Mouse (Mus musculus) liver, embryonic 14.5 days (tissue): ENCODE results near the gene Eef1akmt2. TPM values are rescaled to one million over a fixed set of nuclear protein-coding genes. Genes with fewer than 3 reads are reported as not detected.
A peak's percentile ranks its signal among the peaks of the same experiment; 100 is the strongest.

Experiments used
- ATAC-seq: fragments of 200-750 bp; cut with Nextera tagmentation; 2 replicates; pipeline ENCODE4 v1.8.0; 2017; ENCODE audit warnings: moderate number of reproducible peaks, mild to moderate bottlenecking, moderate library complexity; ENCODE audit not compliant: insufficient read depth
- DNase-seq, 3 experiments: peaks; one replicate each; pipeline ENCODE4 v3.0.0-alpha.2; 2012 to 2013; ENCODE audit warnings: low read depth in 3 of 3, low spot score in 3 of 3
- H3K27ac ChIP-seq: fragments of 300-500 bp; sonication (generic); 2 replicates; pipeline ENCODE4 v1.5.1; 2014; ENCODE audit warnings: moderate library complexity, mild to moderate bottlenecking, control low read depth, inconsistent platforms
- H3K27me3 ChIP-seq: fragments of 300-500 bp; sonication (generic); 2 replicates; pipeline ENCODE4 v1.6.1; 2014; ENCODE audit warnings: mild to moderate bottlenecking, low read length, moderate library complexity; ENCODE audit not compliant: control insufficient read depth, insufficient read depth
- H3K36me3 ChIP-seq: fragments of 300-500 bp; sonication (generic); replicated peaks from 2 replicates; pipeline ENCODE4 v1.6.1; 2014; ENCODE audit warnings: low read depth; ENCODE audit not compliant: control insufficient read depth, insufficient read depth
- H3K4me1 ChIP-seq, 2 experiments: fragments of 200-500 bp in 1 of 2; fragments of 300-500 bp in 1 of 2; sonication (generic) in 1 of 2; replicated peaks; 2 replicates each; pipeline ENCODE4 v1.6.1; 2012 to 2014; ENCODE audit warnings: antibody characterized with exemption in 1 of 2, inconsistent platforms in 1 of 2, low read length in 1 of 2; ENCODE audit not compliant: control insufficient read depth in 2 of 2, insufficient read depth in 2 of 2
- H3K4me2 ChIP-seq: fragments of 300-500 bp; sonication (generic); 2 replicates; pipeline ENCODE4 v1.6.1; 2014; ENCODE audit warnings: low read depth, mild to moderate bottlenecking, control low read depth, moderate library complexity
- H3K4me3 ChIP-seq, 2 experiments: fragments of 200-500 bp in 1 of 2; fragments of 300-500 bp in 1 of 2; sonication (generic) in 1 of 2; 2 replicates each; pipeline ENCODE4 v1.5.1; 2012 to 2014; ENCODE audit warnings: low read depth in 2 of 2, low read length in 2 of 2, mild to moderate bottlenecking in 2 of 2, control low read depth in 1 of 2, inconsistent platforms in 1 of 2, moderate library complexity in 1 of 2; ENCODE audit not compliant: insufficient read depth in 1 of 2
- H3K9ac ChIP-seq: fragments of 300-500 bp; sonication (generic); replicated peaks from 2 replicates; pipeline ENCODE4 v1.6.1; 2014; ENCODE audit warnings: mild to moderate bottlenecking, control low read depth, moderate library complexity
- H3K9me3 ChIP-seq: fragments of 300-500 bp; sonication (generic); 2 replicates; pipeline ENCODE4 v1.6.1; 2016; ENCODE audit warnings: low read length, mixed read lengths; ENCODE audit not compliant: control insufficient read depth
- CTCF ChIP-seq: IDR thresholded peaks from 2 replicates; pipeline ENCODE4 v1.5.1; 2016; ENCODE audit warnings: antibody characterized with exemption, low read depth, control low read depth
- EP300 ChIP-seq: IDR thresholded peaks from 2 replicates; pipeline ENCODE4 v1.6.1; 2016; ENCODE audit warnings: antibody characterized with exemption, low read depth
- WGBS: fragments of 180-500 bp; shearing (Covaris S2); extraction: QIAGEN DNeasy Blood & Tissue Kit; methylation state at CpG from one replicate; pipeline ENCODE4 v1.1.7; 2014; ENCODE audit not compliant: insufficient replicate concordance; 5-methylcytosine and 5-hydroxymethylcytosine counted together
- polyA plus RNA-seq, 2 experiments: library from polyadenylated mRNA; depleted of rRNA in 1 of 2; stranded (reverse) in 1 of 2; unstranded in 1 of 2; fragments of >200 nt; fragmentation: Nextera tagmentation in 1 of 2; extraction: Ambion mirVana in 1 of 2; gene quantifications; 2 replicates each; pipeline versions ENCODE4 v1.2.1 to v1.2.3; 2012 to 2014

Gene Eef1akmt2
- polyA plus RNA-seq, 2 experiments = 13.1 to 19.0 TPM

DNA sequence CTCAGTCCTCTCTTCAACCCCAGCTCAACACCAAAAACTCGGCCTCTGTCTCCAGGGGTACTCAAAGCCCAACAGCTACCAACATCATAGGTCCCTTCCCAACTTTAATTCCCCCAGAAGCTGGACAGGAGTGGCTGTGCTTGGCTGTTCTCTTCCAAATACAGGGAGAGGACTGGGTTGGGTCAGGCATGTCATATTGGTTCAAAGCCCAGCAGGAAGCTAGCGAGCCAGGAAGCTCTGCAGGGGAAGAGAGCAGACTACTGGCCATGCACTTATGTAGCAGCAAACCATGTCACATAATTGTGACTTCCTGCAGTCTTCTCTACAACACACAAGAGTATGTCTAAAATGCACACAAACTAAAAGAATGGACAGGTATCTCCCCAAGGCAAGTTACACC, 50.4 kb downstream of the Eef1akmt2 start:
- Histone ChIP-seq H3K27ac (no peak overlapping the region), H3K36me3 (no peaks in the 10 kb centered on the region), H3K4me1 (peaks cover 24 to 40% of the 10 kb centered on the region in 2 experiments), H3K27me3 (no peaks in the 10 kb centered on the region), H3K4me3 (no peak overlapping the region), H3K9me3 (no peaks in the 10 kb centered on the region), H3K4me2 (no peak overlapping the region), H3K9ac (no peak overlapping the region)
- DNase-seq = no peak
- ATAC-seq = no peak
- WGBS = 74% methylated on average over 2 of the region's 2 CpGs
- TF ChIP-seq EP300 (no peak), CTCF (no peak)

DNA sequence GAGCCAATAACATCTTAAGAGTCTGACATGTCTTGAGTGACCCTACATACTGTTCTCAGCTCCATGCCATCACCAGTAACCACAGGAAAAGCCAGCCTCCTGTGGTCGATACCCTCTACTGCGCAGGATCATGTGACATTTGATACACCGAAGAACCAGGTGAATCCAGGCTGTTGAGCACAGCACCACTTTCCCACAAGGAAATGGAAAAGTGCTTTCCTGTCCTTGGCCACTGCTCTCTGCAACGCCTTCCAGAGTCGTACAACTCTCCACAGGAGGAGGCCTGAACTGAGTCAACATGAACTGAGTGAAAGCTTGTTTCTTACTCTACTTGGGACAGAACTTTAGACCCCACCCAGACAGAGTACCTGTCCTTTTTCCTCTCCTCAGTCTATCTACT, 51.0 kb downstream of the Eef1akmt2 start:
- Histone ChIP-seq H3K4me1 (peaks cover 24 to 35% of the 10 kb centered on the region in 2 experiments), H3K9ac (no peak overlapping the region), H3K27me3 (no peaks in the 10 kb centered on the region), H3K36me3 (no peaks in the 10 kb centered on the region), H3K9me3 (no peaks in the 10 kb centered on the region), H3K4me3 (no peak overlapping the region), H3K27ac (no peak overlapping the region), H3K4me2 (no peak overlapping the region)
- TF ChIP-seq EP300 (no peak), CTCF (no peak)
- ATAC-seq = no peak
- 75% methylated on average over 5 of the region's 5 CpGs for WGBS
- DNase-seq = no peak

DNA sequence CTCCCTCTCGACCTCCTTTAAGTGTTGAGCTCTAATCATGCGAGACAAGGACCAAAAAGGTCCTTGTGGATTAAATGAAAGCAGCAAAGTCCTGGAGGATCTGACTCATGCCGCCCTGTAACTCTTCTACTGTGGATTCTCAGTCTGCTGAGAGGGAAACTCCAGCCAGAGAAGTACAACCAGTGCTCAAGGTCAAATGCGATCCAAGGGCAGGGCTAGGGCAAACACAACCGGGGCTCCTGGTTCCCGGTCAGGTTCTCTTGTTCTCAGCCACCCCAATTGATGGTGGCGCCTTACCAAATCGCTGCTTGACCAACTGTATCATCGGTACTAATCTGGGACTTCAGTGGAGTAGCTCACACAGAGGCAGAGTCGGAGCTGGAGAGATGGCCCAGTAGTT, 51.6 kb downstream of the Eef1akmt2 start:
- no peaks in the 10 kb centered on the region for H3K36me3 ChIP-seq
- no peak overlapping the region for H3K27ac ChIP-seq
- no peaks in the 10 kb centered on the region for H3K27me3 ChIP-seq
- H3K4me1 ChIP-seq = peaks cover 22 to 32% of the 10 kb centered on the region in 2 experiments
- ATAC-seq = no peak
- no peak for DNase-seq
- H3K4me3 ChIP-seq = no peak overlapping the region
- no peak overlapping the region for H3K9ac ChIP-seq
- no peaks in the 10 kb centered on the region for H3K9me3 ChIP-seq
- TF ChIP-seq CTCF (no peak), EP300 (no peak)
- no peak overlapping the region for H3K4me2 ChIP-seq
- 77% methylated on average over 10 of the region's 10 CpGs for WGBS

DNA sequence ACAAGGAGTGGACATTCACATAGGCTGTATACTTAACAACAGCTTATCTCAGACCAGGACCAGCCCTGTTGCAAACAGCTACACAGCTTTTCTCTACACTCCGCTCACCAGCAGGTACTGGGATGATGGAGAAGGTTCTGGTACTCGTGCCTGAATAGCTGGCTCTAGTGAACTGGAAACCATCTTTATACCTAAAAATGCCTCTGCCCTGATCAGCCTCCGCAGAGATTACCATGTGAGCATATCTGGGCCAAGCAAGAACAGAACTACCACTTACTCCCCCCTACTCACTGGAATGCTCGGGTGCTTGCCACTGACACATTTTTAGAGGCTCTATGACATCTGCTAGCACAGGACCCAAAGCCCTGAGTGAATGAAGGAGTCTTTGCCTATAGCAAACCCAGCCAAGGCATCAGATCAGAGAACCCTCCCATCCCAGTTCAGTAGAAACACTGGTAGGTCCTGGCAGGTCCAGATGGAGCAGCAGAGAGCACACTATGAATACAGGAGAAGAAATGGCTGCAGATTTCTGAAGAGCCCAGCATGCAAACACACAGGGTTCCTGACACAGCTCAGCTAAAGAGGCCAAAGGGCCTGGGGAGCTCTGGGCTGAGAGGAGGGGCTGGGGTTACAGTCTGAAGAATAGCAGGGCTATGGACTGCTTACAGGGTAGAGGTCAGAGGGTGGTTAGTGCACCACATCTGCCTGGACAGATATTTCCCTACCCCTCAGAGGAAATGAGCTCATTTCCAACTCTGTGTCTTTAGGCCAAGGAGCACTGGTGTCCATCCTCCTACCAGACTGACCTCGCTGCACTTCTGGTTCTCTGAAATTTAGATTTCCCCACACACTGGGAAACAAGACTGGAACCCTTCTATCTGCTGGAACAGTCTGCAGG, 53.1 kb downstream of the Eef1akmt2 start:
- peaks cover 7 to 17% of the 10 kb centered on the region in 2 experiments for H3K4me1 ChIP-seq
- H3K27me3 ChIP-seq = no peaks in the 10 kb centered on the region
- no peak overlapping the region for H3K9ac ChIP-seq
- no peaks in the 10 kb centered on the region for H3K9me3 ChIP-seq
- ATAC-seq = 0 out of 2 replicates have a peak, but pooled peaks have one; percentile 27
- H3K4me2 ChIP-seq = no peak overlapping the region
- TF ChIP-seq EP300 (no peak), CTCF (0 out of 2 replicates have a peak, but pooled peaks have one; percentile 10)
- 71% methylated on average over 5 of the region's 5 CpGs for WGBS
- DNase-seq = no peak
- H3K36me3 ChIP-seq = no peaks in the 10 kb centered on the region
- no peak overlapping the region for H3K27ac ChIP-seq
- no peak overlapping the region for H3K4me3 ChIP-seq

DNA sequence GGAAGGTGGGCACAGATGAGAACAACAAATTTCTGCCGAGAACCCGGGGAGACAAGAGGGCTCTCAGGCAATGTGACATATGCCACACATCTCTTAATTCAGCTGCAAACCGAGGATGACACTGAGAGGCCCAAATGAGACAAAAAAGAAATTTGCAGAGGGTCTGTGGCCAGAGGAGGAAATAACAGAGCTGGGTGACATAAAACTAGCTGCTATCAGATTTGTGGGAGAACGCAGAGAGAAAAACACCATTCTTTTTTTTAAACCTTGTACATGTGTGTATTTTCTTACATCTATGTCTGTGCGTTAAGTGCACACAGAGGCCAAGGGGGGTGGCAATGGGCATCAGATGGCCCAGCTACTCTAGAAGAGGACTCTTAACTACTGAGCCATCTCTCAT, 57.3 kb downstream of the Eef1akmt2 start:
- Histone ChIP-seq H3K4me2 (no peak overlapping the region), H3K9me3 (no peaks in the 10 kb centered on the region), H3K4me1 (peaks cover 0 to 7% of the 10 kb centered on the region in 2 experiments; a peak in 1 of 4 replicates), H3K9ac (no peak overlapping the region), H3K27me3 (no peaks in the 10 kb centered on the region), H3K27ac (no peak overlapping the region), H3K4me3 (no peak overlapping the region), H3K36me3 (no peaks in the 10 kb centered on the region)
- TF ChIP-seq CTCF = no peak
- TF ChIP-seq EP300 = no peak
- DNase-seq (no peak), ATAC-seq (no peak)
- 68% methylated on average over 5 of the region's 5 CpGs for WGBS
